Mouse (Mus musculus) megakaryocyte progenitor cell, adult 5-6 weeks (primary cell): ENCODE results near the gene Mfge8. TPM values are rescaled to one million over a fixed set of nuclear protein-coding genes. Genes with fewer than 3 reads are reported as not detected.

Source experiments
- ATAC-seq: replicated peaks from 2 replicates; pipeline ENCODE4 v1.8.0; 2016; ENCODE audit warnings: mild to moderate bottlenecking, moderate TSS enrichment, inconsistent platforms; ENCODE audit not compliant: poor library complexity
- total RNA-seq, 2 experiments: library from RNA; stranded (forward) in 1 of 2; stranded (reverse) in 1 of 2; fragments of 157-497, 149-512 nt in 1 of 2; fragments of 200-1000 nt in 1 of 2; gene quantifications; 2 replicates each; pipeline versions ENCODE4 v1.2.3 to v1.2.4; 2015 to 2017

Mfge8 gene
- total RNA-seq, 2 experiments from 2014 or later, result 8.4 to 10.7 TPM

DNA sequence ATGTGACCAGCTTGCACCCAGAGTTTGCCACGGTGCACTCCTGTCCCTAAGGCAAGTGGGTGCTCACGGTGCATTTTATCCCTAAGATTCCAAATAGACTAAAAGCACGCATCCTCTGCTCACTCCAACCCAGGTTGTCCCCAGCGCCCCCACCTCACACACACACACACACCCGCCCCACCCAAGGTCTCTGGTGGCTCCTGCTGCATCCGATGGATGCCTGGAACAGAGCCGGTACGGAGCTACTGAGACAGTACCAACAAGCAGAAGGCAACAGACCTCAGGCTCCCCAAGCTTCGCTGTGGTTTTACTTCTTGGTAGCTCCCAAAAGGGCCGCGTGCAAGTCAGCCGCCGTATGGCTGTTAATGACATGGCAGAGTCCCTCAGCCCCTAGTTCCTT lies 18.5 kb downstream of the Mfge8 start:
- ATAC-seq, result peak; percentile 40

GRCm38 (mm10) chr7:79129883-79130282 lies 19.0 kb downstream of the Mfge8 start:
- no peak for ATAC-seq

- ATAC-seq, result no peak
Observed at GRCm38 (mm10) chr7:79123465-79123864, 25.4 kb downstream of the Mfge8 start.

DNA sequence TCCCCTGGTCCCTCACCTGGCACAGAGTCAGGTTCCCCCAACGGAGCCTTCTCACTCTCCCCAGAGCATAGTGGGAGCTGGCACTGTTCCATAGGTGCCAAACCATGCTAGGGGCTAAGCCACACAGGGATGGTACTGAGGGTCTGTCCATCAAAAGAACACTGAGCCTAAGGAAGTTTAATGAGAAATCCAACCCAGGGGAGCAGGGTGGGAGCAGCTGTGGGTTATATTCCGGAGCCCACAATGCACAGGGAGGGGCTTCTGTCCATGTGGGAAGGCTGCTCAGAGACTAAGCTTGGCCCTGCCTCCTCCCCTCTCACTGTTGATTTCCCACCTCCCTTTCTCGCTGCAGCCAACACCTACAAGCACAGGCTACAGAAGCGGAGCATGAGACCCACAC lies 35.0 kb downstream of the Mfge8 start:
- no peak for ATAC-seq

- ATAC-seq, result no peak
Observed at GRCm38 (mm10) chr7:79096492-79096891, 52.4 kb downstream of the Mfge8 start.

DNA sequence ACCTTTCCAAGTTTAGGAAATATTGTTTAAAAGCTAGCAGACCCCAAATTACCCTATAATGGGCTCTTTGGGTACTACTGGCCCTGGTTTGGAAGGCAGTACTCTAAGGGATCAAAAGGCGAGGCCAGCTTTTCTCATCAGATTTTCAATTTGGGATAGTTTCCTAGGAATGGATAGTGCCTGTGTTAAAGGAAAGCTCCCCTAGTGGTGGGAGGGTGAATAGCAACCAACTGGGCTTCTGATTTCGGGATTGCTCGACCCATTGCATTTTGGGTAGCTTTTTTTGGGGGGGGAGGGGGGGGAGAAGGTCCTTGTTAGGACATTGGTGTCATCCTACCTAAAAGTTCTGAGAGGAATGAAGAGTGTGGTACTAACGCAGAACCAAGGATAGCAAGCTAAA lies 59.7 kb downstream of the Mfge8 start:
- ATAC-seq, result no peak

Other genes with a start within 250 kb of the Mfge8 start
- 25.3 and 35.0 TPM in 2 replicates for gene Isg20, start 235.6 kb downstream of the Mfge8 start, total RNA-seq (2015)
- gene Isg20, start 235.6 kb downstream of the Mfge8 start, total RNA-seq (2017), result 7.7 and 8.0 TPM in 2 replicates
- gene Acan, start 95.6 kb downstream of the Mfge8 start, total RNA-seq (2015), result not detected in 2 replicates
- not detected in 2 replicates for gene Acan, start 95.6 kb downstream of the Mfge8 start, total RNA-seq (2017)
- not detected in 2 replicates for gene Hapln3, start 18.0 kb downstream of the Mfge8 start, total RNA-seq (2015)
- not detected in 2 replicates for gene Hapln3, start 18.0 kb downstream of the Mfge8 start, total RNA-seq (2017)
- gene Abhd2, start 124.1 kb upstream of the Mfge8 start, total RNA-seq (2015), result 58.0 and 60.4 TPM in 2 replicates
- 28.3 and 30.2 TPM in 2 replicates for gene Abhd2, start 124.1 kb upstream of the Mfge8 start, total RNA-seq (2017)
- gene Rlbp1, start 238.0 kb upstream of the Mfge8 start, total RNA-seq (2015), result not detected in 2 replicates
- gene Rlbp1, start 238.0 kb upstream of the Mfge8 start, total RNA-seq (2017), result not detected in 2 replicates
- 11.5 and 11.9 TPM in 2 replicates for gene Fanci, start 242.9 kb upstream of the Mfge8 start, total RNA-seq (2015)
- 22.8 and 24.8 TPM in 2 replicates for gene Fanci, start 242.9 kb upstream of the Mfge8 start, total RNA-seq (2017)